Mouse (Mus musculus) brain, embryonic 14.5 days (tissue): Measurements from ENCODE around the gene Slc6a19.

Experiments
- CTCF ChIP-seq: fragments of 200-500 bp; IDR thresholded peaks from 2 replicates; pipeline ENCODE4 v1.5.1; 2012; ENCODE audit warnings: inconsistent platforms, mild to moderate bottlenecking, moderate library complexity, borderline replicate concordance; ENCODE audit not compliant: insufficient read depth, insufficient read length; ENCODE audit errors: extremely low read depth
- POLR2A ChIP-seq: fragments of 200-500 bp; IDR thresholded peaks from 2 replicates; pipeline ENCODE4 v1.6.1; 2012; ENCODE audit warnings: mild to moderate bottlenecking, inconsistent platforms, borderline replicate concordance; ENCODE audit not compliant: poor library complexity, insufficient read depth, insufficient read length, severe bottlenecking; ENCODE audit errors: extremely low read depth

DNA sequence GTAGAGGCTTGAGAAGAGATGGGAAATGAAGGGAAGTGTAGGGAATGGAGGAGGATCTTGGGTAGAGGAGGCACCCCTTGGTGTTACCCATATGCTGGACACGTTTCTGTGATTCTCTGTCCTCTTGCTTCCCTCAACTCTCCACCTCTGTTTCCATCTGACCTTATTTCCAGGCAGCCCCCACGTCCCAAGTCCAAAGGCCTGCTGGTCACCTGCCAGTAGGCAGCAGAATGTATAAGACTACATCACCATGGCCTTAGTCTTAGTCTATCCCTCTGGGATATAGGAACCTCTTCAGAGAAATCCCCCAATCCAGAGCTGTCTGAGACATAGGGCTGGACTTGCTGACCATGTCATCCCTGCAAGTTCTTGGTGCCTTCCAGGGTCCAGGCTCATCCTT is 25.4 kb downstream of the Slc6a19 start:
- TF ChIP-seq POLR2A = no peak
- no peak for TF ChIP-seq CTCF
